Mouse (Mus musculus): Measurements from ENCODE around the gene Adam1a.
"Not testable (repeated sequence)": the region's sequence is repeated elsewhere in the genome, so short reads cannot be mapped to it uniquely, and the experiment has no call there.

Adam1a gene

DNA sequence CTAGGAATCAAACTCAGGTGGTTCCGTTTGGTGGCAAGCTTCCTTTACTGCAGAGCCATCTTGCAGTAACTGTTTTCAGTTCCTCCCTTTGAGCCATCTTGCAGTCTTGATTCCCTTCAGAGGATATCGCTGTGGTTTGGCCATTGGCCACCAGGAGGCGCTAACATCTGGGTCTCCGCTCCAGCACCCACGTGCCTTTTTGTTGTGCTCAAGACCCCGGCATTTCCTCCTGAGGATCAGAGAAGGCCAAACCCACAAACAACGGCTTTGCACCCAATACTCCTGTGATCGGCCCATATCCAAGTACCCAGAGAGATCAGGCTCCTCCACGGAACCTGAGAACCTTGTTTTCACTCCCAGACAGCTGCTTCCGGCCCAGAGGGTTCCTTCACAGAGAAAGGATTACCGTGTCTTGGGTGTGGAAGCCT, 19.2 kb upstream of the Adam1a start:
- peak; percentile 38 for DNase-seq (ENCODE audit: low read depth, low spot score)

DNA sequence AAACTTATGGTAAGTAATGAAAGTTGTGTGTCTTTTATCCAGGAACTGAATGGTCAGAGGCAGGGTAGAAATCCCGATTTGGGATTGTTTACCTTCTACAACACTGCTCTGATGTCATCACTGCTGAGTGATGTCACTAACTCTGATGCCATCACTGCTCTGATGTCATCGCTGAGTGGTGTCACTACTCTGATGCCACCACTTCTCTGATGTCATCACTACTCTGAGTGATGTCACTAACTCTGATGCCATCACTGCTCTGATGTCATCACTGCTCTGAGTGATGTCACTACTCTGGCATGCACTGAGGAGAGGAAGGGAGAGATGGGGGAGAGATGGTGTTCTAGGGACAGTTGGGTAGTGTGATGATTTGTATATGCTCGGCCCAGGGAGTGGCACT, 17.2 kb upstream of the Adam1a start:
- no peak for DNase-seq (ENCODE audit: low read depth, low spot score)

DNA sequence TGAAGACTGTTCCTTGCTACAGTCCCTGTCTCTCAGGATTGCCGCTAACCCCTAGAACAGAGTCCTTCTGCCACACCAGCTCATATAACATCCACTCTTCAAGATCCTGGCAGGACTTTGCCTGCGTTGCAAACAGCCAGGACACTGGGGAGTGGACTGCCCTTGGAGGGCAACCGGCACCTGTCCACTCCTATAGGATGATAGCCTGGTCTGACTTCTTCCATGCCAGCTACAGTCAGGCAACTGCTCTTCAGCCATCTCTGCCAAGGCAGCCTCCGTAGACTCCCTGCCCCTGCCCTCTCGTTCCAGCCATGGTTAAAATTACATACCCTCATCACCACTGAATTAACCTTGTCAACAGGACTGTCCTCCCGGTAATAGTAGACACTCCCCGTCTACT, 3.9 kb upstream of the Adam1a start:
- DNase-seq (ENCODE audit: low read depth, low spot score), result no peak

DNA sequence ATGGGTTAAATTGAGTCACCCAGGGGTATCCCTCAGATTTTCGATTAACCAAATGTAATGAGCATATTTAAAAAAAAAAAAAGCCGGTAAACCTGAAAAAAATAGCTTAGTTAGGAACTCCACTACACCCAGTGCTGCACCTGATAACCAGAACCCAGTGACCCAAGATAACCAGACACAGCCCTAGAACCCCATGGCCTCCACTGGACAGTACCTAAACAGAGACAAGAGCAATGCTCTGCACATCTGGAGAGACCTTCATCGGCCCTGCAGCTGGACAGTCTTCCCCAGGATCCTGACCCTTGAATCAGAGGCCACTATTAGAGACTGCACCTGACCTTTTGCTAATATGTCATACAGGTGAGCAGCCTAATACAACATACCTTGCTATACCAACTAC, 1.8 kb upstream of the Adam1a start:
- no peak for DNase-seq (ENCODE audit: low read depth, low spot score)

DNA sequence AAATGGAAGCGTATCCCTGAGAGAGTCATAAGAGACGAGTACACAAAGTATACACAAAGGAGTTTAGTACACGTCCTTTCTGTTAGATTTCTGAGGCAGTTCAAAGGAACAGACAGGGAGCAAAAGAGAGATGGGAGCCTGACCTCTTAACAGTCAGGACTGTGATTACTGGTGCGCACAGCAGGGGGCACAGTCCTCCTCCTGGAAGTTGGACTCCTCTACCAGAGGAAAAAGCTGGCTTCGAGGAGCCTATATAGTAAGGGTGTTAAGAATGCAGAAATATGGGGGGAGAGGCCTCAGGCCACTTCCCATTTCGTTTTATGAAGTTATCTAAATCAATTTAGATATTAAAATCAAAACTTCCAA, 1.2 kb upstream of the Adam1a start:
- no peak for DNase-seq (ENCODE audit: low read depth, low spot score)

DNA sequence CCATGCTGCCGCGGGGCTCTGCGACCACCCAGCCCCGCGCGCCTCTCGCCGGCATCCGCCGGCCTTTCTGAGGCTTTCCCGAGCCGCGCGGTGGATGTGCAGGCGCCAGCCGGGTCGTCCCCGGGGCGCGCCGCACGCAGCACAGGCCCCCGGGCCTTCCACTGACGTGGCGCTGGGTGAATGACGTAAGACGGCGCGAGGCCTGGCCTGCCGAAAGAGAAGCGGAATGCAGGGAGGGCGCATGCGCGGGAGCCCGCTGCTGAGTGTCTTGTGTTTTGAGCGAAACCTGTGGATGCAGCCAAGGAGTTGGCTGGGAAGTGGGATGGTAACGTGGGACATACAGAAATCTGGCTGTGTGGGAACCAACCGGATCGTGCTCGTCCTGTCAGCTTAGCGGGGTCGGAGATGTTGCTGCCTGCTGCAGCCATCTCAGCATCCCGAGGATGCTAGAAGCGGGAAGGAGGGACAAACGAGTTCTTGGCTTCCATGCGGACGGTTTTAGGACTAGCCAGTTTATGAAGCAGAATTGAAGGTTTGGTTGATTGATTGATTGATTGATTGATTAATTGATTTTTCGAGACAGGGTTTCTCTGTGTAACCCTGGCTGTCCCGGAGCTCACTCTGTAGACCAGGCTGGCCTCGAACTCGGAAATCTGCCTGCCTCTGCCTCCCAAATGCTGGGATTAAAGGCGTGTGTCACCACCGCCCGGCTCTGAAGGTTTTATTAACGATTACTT, 679 bp upstream of the Adam1a start, which contains the start of gene Mapkapk5:
TSS of gene Mapkapk5 (minus strand) at position 113 of the 737 bp plus-strand sequence.
- peak; percentile 91 for DNase-seq (ENCODE audit: low read depth, low spot score)

DNA sequence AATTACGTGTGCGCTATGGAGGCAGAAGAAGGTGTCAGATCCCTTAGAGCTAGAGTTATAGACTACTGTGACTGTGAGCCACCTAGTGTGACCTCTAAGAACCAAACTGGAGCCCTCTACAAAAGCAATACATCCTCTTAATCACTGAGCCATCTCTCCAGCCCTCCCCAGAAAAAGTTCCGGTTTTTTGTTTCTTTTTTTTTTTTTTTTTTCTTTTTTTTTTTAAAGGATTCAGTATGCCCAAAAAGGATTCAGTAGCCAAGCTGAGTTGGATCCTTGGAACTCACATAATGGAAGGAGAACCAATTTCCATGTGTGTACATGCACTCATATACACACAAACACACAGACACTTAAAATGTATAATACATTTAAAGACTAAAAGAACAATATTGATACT, 1.9 kb downstream of the Adam1a start:
- DNase-seq (ENCODE audit: low read depth, low spot score), result no peak

DNA sequence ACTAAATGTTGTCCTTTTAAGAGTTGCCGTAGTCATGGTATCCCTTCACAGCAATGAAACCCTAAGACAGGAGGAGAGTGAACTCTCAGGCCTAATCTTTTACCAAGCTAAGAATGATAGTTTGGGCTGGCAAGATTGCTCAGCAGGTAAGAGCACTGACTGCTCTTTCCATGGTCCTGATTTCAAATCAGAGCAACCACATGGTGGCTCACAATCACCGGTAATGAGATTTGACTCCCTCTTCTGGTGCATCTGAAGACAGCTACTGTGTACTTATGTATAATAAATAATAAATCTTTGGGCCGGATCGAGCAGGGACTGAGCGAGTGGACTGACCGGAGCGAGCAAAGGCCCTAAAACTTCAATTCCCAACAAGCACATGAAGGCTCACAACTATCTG, 4.0 kb downstream of the Adam1a start:
- DNase-seq (ENCODE audit: low read depth, low spot score), result no peak

DNA sequence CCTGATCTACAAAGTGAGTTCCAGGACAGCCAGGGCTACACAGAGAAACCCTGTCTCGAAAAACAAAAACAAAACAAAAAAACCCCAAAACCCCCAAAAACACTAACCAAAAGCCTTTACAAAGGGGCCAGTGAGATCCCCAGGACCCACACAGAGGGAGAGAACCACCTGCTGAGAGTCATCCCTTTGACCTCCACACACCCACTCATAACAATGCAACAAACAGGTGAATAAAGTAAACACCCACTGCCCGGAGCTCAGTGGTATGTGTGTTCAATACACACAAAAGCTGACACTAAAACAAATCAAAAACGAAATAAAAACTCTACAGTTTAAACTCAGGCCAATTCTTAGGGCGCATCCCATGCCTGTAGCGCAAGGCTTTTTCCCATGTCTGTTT, 5.2 kb downstream of the Adam1a start:
- no peak for DNase-seq (ENCODE audit: low read depth, low spot score)

DNA sequence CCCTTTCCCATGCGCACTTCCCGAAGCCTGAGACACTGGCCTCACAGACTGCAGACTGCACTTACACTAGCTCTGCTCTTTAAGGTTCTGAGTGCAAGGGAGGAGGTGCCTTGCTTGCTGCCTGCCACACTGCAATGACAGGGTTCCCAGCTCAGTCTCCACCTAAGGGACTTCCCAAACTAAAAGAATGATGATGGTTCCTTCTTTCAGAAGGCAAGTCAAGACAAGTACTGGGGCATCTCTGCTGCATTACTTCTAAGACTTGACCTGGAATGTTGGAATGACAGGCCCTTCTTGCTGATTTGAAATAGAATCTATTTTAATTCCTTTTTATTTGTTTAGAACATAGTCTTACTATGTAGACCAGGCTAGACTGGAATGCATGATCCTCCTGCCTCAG, 7.7 kb downstream of the Adam1a start:
- no peak for DNase-seq (ENCODE audit: low read depth, low spot score)

DNA sequence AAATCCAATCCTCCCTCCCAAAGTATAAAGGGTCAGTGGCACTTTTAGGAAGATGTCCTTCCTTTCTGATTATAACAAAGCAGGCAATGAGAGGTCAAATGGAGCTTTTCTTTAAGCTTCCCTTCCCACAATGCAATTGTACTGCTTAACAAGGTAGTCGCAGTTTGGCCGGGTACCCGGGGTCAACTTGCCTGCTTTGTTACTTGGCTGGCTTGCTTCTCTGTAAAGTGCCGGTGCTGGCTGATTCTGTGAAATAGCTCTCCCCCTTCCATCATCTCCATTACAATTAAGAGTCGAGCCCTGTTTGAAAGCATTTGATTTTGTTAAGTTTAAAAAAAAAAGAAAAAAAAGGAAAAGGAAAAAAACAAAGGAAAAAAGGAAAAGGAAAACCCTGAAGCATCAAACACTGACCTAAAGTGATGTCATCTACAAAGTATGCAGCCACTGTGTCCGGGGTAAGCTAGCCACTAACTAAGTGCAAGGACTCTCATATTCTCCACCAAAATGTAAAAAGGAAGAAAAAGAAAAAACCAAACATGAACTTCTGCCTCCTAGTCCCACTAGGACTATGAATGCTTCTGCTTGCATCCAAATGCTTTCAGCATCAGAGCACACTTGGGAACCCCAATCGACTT, 8.2 kb downstream of the Adam1a start:
- no peak for DNase-seq (ENCODE audit: low read depth, low spot score)

DNA sequence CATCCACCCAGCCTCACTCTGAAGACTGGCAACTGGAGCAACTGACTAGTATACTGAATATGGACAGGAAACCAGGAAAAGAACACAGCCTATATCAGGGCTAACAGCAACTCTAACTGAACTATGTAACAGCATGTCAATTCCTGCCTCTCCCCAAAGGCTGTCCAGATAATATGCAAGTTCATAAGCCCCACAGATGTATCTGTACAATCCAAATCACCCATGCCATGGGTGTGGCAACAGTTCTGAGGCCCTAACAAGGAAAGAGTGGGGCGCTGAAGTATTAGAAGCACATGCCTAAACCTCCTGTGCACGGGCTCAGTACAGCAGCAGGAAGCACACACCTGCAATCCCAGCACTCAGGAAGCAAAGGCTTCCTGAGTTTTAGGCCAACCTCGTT, 10.2 kb downstream of the Adam1a start:
- no peak for DNase-seq (ENCODE audit: low read depth, low spot score)

DNA sequence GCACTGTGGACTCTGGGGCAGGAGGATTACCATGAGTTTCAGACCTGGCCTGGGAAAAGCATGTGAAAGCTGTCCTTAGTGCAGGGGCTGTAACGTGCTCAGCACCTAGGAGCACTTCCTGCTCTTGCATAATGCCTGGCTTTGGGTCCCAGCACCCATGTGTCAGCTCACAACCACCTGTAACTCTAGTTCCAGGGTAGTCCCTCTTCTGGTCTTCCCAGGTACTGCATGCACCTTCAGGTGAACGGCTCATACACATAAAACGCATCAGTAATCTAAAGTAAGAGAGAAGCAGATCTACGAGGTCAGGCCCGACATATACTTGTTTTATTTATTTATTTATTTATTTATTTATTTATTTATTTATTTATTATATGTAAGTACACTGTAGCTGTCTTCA, 10.8 kb downstream of the Adam1a start:
- DNase-seq (ENCODE audit: low read depth, low spot score), result no peak

DNA sequence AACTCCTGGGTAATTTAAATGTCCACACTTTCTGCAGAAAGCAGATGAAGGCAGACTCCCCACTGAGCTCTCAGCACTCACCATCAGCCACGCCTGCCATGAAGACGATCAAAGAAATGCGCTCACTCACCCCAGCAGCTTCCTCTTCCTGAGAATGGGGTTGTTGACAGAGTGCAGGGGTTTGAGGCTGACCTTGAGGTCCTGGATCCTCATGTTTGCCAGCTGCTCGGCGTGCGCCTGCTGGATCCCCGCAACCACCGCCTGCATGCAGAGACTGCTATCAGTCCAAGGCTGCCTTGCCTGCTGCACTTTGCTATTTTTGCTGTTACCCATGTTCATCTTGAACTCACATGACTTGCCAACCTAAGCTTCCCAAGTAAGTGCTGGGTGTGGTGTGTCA, 18.3 kb downstream of the Adam1a start:
- no peak for DNase-seq (ENCODE audit: low read depth, low spot score)

DNA sequence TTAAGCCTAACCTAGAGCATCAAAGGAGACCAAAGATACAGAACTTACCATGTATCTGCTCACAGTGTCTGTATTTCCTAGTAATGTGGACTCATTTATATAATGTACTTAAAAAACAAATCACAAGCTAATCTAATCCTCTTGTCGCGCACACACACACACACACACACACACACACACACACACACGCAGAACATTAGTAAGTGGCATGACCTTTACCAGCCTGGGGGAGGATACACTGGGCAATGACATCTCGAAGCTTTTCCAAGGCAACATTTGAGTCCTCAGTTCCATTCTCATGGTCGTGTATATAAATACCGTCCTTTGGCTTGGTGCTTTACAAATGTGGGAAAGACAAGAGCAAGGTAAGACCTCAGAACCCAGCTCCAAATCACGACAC, 18.8 kb downstream of the Adam1a start:
- no peak for DNase-seq (ENCODE audit: low read depth, low spot score)

DNA sequence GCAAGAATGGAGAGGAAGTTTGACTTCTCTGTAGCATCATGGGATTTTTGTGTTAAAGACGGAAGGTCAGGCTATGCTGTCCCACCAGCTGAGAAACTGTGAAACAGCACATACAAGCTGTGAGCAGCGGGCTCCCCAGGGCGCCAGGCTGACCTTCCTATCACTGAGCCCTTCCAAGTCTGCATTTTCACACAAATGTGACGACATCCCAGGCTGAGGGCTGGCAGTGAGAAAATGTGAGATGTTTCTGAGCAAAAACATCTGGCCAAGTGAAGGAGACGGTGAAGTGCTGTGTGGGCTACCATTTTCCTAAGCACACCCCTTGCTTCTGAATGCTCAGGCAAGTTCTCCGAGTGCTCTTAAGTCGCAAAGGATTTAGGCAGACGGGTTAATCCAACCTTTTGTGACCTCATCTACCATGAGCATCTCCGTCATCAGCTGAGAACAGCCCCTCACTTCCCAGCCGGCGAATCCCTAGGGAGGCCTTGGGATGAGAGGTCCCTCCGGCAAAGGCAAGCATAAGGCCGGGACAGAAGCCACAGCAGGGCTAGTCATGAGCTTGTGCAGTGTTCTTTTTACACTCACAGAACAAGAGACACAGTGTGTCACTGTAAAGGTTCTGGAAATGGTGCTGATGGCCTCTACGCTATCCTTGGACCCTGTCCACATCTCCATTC, 19.4 kb downstream of the Adam1a start:
- DNase-seq (ENCODE audit: low read depth, low spot score), result no peak

DNA sequence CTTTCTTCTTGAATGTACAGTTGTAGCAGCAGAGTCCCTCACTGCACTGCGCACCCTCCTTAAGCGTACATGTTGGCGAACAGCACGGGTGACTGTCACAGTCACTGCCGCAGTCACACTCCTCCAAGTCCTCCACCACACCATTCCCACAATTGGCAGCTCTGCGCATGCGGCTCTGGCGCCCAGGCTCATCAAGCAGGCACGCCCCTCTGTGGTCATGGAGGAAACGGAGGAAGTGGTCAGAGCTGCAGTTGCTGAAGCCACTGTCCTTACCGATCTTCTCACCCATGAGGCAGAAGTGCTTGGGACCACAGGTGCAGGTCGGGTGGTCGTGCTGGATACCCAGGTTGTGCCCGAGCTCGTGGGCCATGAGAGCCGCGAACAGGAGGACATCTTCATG, 25.5 kb downstream of the Adam1a start:
- DNase-seq (ENCODE audit: low read depth, low spot score), result not testable (repeated sequence)

DNA sequence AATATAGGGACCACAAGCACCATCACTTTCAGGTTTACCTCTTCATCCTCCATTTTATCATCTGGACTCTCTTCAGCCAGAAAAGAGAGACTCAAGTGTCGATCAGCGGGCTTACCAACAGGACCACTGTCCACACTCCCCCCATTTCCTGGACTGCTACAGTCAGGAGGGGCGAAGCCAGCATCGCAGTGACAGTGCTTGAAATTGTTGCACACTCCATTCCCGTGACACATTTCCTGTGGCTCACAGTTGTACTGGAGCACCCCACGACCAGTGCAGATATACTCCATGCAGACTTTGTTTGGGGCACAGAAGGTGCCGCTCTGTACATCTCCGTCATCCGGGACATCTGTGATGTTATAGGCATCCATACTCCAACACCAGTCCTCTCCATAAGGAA, 26.3 kb downstream of the Adam1a start:
- DNase-seq (ENCODE audit: low read depth, low spot score), result no peak

DNA sequence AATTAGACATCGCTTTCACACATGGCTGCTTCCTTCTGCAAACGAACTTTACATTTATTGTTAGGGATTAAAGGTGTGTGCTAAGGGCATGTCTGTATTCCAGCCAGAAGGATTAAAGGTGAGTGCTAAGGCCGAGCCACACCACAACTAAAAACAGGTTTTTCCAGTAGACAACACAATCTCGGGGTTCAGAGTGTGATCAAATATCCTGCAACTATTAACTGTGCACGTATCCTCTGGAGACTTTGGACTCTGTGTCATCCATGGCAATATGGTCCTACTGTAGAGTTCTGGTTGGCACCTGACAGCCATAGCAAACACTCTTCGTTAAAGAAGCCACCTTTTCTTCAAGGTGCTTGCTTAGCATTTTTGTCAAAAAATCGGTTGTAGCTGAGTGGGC, 35.3 kb downstream of the Adam1a start:
- no peak for DNase-seq (ENCODE audit: low read depth, low spot score)

DNA sequence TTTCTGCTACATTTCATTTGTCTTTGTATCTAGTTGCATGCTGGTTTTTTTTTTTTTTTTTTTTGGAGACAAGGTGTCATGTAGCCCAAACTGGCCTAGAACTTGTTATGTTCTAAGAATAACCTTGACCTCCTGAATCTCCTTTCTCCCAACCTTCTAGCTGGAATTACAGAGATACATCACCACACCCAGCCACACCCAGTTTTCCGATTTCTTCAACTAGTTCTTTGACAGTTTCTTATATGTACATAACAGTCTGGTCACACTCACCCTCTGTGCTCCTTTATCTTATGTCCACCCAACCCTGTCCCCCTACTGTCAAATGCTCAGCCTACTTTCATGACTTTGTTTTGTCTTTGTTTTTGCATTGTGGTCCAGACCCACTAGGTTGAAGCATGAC, 38.4 kb downstream of the Adam1a start:
- no peak for DNase-seq (ENCODE audit: low read depth, low spot score)

DNA sequence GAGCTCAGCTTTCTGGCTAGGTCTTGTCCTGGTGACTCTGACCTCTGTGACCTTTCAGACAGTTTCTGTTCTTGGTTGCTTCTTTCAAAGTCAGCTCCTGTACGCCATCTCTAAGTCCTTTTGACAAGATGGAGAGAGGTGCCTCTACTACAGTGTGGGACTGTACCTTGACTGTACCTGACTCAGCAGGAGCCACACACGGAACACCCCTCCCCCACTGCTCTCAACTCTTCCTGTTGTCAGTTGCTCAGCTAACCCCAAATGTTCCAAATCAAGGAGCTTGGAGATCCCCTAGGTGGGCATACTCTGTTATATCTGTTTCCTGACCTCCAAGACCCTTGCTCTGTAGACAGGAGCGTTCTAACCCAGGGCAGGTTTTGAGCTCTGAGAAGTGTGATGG, 42.1 kb downstream of the Adam1a start, which contains the start of gene Adam1b:
TSS of gene Adam1b (minus strand) at position 205 of the 400 bp plus-strand sequence.
- DNase-seq (ENCODE audit: low read depth, low spot score), result no peak

DNA sequence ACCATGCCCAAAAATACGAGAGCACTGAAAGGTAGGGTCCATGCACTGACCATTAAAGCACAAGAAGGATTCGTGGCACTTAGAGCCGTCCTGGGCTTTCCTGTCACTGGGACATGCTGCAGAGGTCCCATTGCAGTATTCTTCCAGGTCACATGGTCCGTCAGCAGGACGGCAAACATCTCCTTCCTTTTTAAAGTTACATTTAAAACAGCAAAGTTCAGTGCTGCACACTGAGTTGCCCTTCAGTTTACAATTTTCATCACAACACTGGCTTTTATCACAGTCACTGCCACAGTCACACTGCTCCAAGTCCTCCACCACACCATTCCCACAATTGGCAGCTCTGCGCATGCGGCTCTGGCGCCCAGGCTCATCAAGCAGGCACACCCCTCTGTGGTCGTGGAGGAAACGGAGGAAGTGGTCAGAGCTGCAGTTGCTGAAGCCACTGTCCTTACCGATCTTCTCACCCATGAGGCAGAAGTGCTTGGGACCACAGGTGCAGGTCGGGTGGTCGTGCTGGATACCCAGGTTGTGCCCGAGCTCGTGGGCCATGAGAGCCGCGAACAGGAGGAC, 43.8 kb downstream of the Adam1a start:
- not testable (repeated sequence) for DNase-seq (ENCODE audit: low read depth, low spot score)

DNA sequence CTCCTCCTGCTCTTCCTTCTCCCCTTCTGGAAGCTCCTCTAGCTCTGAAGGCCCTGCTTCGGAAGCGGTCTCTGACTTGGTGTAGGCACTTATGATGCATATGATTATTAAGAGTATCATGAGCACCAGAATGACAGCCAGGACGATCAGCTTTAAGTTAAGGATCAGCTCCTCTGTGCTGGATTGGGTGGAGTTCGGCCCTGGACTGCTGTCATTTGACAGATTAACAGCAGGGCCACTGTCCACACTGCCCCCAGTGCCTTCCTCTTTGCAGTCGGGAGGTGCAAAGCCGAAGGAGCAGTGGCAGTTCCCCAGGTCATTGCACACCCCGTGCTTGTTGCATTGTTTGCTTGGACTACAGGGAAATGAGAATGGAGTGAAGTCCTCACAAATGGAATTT, 44.6 kb downstream of the Adam1a start:
- no peak for DNase-seq (ENCODE audit: low read depth, low spot score)
